Mouse (Mus musculus): ENCODE data around the gene Wdr20rt.

GRCm38 (mm10) chr12:65259139-65260111 is 34.1 kb downstream of the Wdr20rt start:
- no peak for TF ChIP-seq CTCF (conservative IDR thresholded peaks at IDR 0.05; ENCODE audit: low read length)
- TF ChIP-seq NANOG (IDR thresholded peaks at IDR 0.05; ENCODE audit: borderline replicate concordance, low read length): no peak
- TF ChIP-seq POU5F1 (IDR thresholded peaks at IDR 0.05; ENCODE audit: borderline replicate concordance, low read length): no peak
